Mouse (Mus musculus): ENCODE results near the gene Eya2.

GRCm38 (mm10) chr2:165692944-165693660 lies 98.3 kb downstream of the Eya2 start:
- TF ChIP-seq CTCF (IDR thresholded peaks at IDR 0.05; ENCODE audit: control insufficient read depth, insufficient read depth, low read length) = peak; percentile 36; the same call in 1 of the 2 replicates
- no peak for TF ChIP-seq POLR2A (IDR thresholded peaks at IDR 0.05; ENCODE audit: borderline replicate concordance, control insufficient read depth, low read depth, low read length)
